Mouse (Mus musculus) cortical plate, adult 2 months (tissue): ENCODE measurements at regions not wholly inside any gene's neighbourhood (a gene's known extent, or its start where the extent isn't known, plus 50 kb on each side); places are given as distances from the start of the nearest gene placed in this dataset.

Source experiments
- CTCF ChIP-seq: fragments of 200-500 bp; IDR thresholded peaks from 2 replicates; pipeline ENCODE4 v1.5.1; 2011; ENCODE audit warnings: mild to moderate bottlenecking, control low read depth, low read length; ENCODE audit not compliant: insufficient read depth; ENCODE audit errors: extremely low read depth
- POLR2A ChIP-seq: fragments of 200-500 bp; IDR thresholded peaks from 2 replicates; pipeline ENCODE4 v1.6.1; 2011; ENCODE audit warnings: mild to moderate bottlenecking, low read length, control low read depth; ENCODE audit not compliant: insufficient read depth; ENCODE audit errors: extremely low read depth

- TF ChIP-seq CTCF (peak; percentile 36; the same call in 1 of the 2 replicates), POLR2A (no peak)
Observed at GRCm38 (mm10) chr6:127379511-127379910, 67.1 kb upstream of the Parp11 start.
